Mouse (Mus musculus): ENCODE results near the gene Dtx4.

GRCm38 (mm10) chr19:12485631-12486030 is 15.6 kb downstream of the Dtx4 start:
- no peak for TF ChIP-seq CTCF (IDR thresholded peaks at IDR 0.05; ENCODE audit: control insufficient read depth, insufficient read depth, insufficient read length)
- no peak for TF ChIP-seq MAX (IDR thresholded peaks at IDR 0.05)
- no peak for TF ChIP-seq USF1 (IDR thresholded peaks at IDR 0.05; ENCODE audit: low read depth)
